Mouse (Mus musculus) ES-Bruce4 (cell line): ENCODE measurements around the gene Slc43a1. TPM values are rescaled to one million over a fixed set of nuclear protein-coding genes. Genes with fewer than 3 reads are reported as not detected.
A peak's percentile ranks its signal among the peaks of the same experiment; 100 is the strongest.

Experiments used
- H3K27ac ChIP-seq: 2 replicates; pipeline ENCODE4 v1.5.1; 2012; ENCODE audit warnings: low read length, inconsistent platforms; ENCODE audit not compliant: insufficient read depth
- H3K27me3 ChIP-seq: 2 replicates; pipeline ENCODE4 v1.6.1; 2012; ENCODE audit warnings: mild to moderate bottlenecking, low read length, inconsistent platforms; ENCODE audit not compliant: control insufficient read depth, poor library complexity, insufficient read depth, severe bottlenecking
- H3K36me3 ChIP-seq: 2 replicates; pipeline ENCODE4 v1.6.1; 2012; ENCODE audit warnings: inconsistent platforms, mild to moderate bottlenecking, low read length, moderate library complexity; ENCODE audit not compliant: control insufficient read depth, poor library complexity, insufficient read depth, severe bottlenecking
- H3K4me1 ChIP-seq: one replicate; pipeline ENCODE4 v1.8.1; 2011; ENCODE audit warnings: low read length; ENCODE audit not compliant: control insufficient read depth, insufficient read depth
- H3K4me3 ChIP-seq: 2 replicates; pipeline ENCODE4 v1.5.1; 2011; ENCODE audit warnings: low read depth, mild to moderate bottlenecking, low read length
- H3K9ac ChIP-seq: 2 replicates; pipeline ENCODE4 v1.6.1; 2012; ENCODE audit warnings: low read depth, mild to moderate bottlenecking, inconsistent platforms; ENCODE audit not compliant: poor library complexity, severe bottlenecking
- H3K9me3 ChIP-seq: replicated peaks from 2 replicates; pipeline ENCODE4 v1.6.1; 2012; ENCODE audit warnings: mild to moderate bottlenecking, low read length, inconsistent platforms; ENCODE audit not compliant: control insufficient read depth, poor library complexity, insufficient read depth, severe bottlenecking
- CTCF ChIP-seq: IDR thresholded peaks from one replicate; pipeline ENCODE4 v1.8.1; 2011; ENCODE audit warnings: low read depth, low read length
- EP300 ChIP-seq: IDR thresholded peaks from 2 replicates; pipeline ENCODE4 v1.6.1; 2011; ENCODE audit warnings: low read depth, low read length; ENCODE audit not compliant: insufficient read depth
- POLR2A ChIP-seq: IDR thresholded peaks from one replicate; pipeline ENCODE4 v1.8.1; 2011; ENCODE audit warnings: low read length; ENCODE audit not compliant: insufficient read depth
- polyA plus RNA-seq: library from polyadenylated mRNA; stranded (reverse); fragments of >200 nt; gene quantifications from 2 replicates; pipeline ENCODE4 v1.2.4, GENCODE M21; 2011; ENCODE audit warnings: low read depth; ENCODE audit not compliant: missing spikeins, insufficient read depth, insufficient read length

Gene Slc43a1
- polyA plus RNA-seq, 1 experiment: 11.5 TPM

DNA sequence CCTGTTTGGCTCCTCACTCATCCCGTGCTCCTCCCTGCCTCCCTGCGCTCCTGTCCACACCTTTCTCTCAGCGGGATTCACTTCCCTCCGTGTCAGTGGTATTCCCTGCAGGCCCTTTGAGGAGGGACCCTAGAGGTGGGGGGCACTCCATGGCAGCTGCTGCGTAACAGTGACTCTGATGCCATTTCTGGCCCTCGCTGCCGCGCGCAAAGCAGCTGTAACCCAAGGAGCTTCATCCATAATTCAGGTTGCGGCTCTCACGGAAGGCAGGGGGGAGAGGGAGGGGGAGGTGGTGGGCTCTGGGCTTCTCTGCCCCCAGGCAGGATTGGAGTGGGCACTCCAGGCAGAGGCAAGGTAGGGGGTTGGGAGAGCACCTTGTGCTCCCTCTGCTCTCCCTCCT, 44.9 kb downstream of the Slc43a1 start:
- no peak overlapping the region for H3K9ac ChIP-seq

DNA sequence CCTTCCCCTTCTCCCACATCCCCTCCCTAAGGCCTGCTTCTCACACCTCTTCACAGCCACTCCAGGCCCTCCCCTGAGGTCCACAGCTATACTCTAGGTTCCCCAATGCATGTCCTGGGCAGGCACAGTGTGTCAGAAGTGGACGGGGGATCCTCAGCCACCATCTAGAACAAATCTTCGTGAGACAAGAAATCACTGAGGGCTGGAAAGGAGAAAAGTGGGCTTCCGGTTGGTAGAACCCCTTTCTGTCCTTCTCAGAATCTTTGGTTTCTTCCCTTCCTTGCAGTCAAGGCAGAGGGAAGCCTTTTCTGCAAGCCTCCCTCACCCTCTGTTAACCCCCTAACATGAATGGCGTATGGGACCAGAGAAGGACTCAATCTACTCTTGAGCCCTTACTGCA, 45.3 kb downstream of the Slc43a1 start:
- no peak overlapping the region for H3K9ac ChIP-seq
- TF ChIP-seq EP300 (no peak), POLR2A (no peak), CTCF (no peak)
- H3K4me1 ChIP-seq: no peaks in the 10 kb centered on the region
- H3K9me3 ChIP-seq: no peaks in the 10 kb centered on the region
- no peak overlapping the region for H3K27ac ChIP-seq
- no peaks in the 10 kb centered on the region for H3K36me3 ChIP-seq
- H3K4me3 ChIP-seq: no peak overlapping the region
- peaks cover 20% of the 10 kb centered on the region for H3K27me3 ChIP-seq

More for the DNA sequence above, 44.9 kb downstream of the Slc43a1 start:
- Histone ChIP-seq H3K36me3 (no peaks in the 10 kb centered on the region), H3K4me3 (no peak overlapping the region), H3K4me1 (no peaks in the 10 kb centered on the region), H3K9me3 (no peaks in the 10 kb centered on the region), H3K27me3 (peaks cover 20% of the 10 kb centered on the region), H3K27ac (no peak overlapping the region)
- TF ChIP-seq CTCF (no peak), EP300 (no peak)

GRCm38 (mm10) chr2:84884611-84885010, 46.0 kb downstream of the Slc43a1 start:
- Histone ChIP-seq H3K4me3 (no peak overlapping the region), H3K9ac (no peak overlapping the region), H3K27ac (no peak overlapping the region), H3K36me3 (no peaks in the 10 kb centered on the region), H3K27me3 (peaks cover 20% of the 10 kb centered on the region), H3K9me3 (no peaks in the 10 kb centered on the region), H3K4me1 (no peaks in the 10 kb centered on the region)
- TF ChIP-seq POLR2A (no peak), CTCF (no peak), EP300 (no peak)

DNA sequence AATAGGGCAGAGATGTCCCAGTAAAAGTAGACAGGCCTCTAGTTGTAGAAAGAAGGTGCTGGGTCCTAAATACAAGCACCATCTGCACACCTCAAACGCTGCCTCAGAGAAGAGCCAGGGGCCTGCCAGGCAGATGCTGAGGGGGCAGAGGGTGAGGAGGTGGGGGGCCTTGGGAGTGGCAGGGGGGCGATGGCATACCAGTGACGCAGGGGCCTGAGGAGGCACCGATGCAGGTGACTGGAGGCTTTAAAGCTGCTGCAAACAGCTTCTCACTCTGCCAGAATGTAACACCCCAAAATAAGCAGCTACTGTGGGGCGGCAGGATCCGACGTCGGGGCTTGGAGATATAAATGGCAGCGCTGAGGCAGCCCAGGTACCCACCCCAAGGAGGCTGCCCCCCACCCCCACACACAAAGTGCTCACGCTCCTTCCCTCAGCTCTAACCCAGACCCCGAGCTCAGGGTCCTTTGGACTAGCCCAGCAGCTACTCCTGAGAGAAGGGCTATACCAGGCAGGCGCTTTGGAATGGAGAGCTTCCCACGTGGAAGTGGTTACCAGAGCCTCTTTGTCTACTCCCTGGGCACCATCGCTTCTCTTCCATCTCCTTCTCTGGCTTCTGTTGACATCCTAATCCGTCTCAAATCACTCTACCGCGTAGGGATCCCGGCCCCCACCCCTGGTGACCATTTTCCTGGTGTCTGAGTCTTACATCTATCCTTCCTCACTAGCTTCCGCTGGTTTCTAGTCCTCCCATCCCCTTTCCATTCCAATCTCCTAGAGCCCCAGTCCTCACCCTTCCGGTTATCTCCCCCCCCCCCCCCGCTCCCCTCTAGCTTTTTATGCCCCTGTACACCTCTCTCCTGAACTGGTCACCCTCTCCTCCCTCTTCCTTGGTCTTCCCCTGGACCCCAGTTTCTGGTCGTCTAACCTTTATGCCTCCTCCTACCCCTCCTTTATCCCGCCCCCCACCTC, 46.7 kb downstream of the Slc43a1 start:
- H3K4me1 ChIP-seq: no peaks in the 10 kb centered on the region
- no peak overlapping the region for H3K27ac ChIP-seq

GRCm38 (mm10) chr2:84886234-84886731, 47.6 kb downstream of the Slc43a1 start, which contains the start of gene Rtn4rl2:
TSS of gene Rtn4rl2 (minus strand) at chr2:84886710.
- Histone ChIP-seq H3K9me3 (no peaks in the 10 kb centered on the region), H3K27me3 (peaks cover 19% of the 10 kb centered on the region), H3K36me3 (no peaks in the 10 kb centered on the region), H3K9ac (peak within 1 kb of the TSS; percentile 32), H3K4me1 (no peaks in the 10 kb centered on the region), H3K27ac (no peak within 1 kb of the TSS), H3K4me3 (peak within 1 kb of the TSS; percentile 64)
- TF ChIP-seq CTCF (no peak), EP300 (no peak), POLR2A (no peak)

More for the DNA sequence above, 46.7 kb downstream of the Slc43a1 start:
- peaks cover 20% of the 10 kb centered on the region for H3K27me3 ChIP-seq
- no peaks in the 10 kb centered on the region for H3K36me3 ChIP-seq
- no peak overlapping the region for H3K9ac ChIP-seq
- TF ChIP-seq POLR2A (no peak), CTCF (no peak), EP300 (no peak)
- no peaks in the 10 kb centered on the region for H3K9me3 ChIP-seq
- H3K4me3 ChIP-seq: peak overlapping the region; percentile 15; the same call in 1 of the 2 replicates

DNA sequence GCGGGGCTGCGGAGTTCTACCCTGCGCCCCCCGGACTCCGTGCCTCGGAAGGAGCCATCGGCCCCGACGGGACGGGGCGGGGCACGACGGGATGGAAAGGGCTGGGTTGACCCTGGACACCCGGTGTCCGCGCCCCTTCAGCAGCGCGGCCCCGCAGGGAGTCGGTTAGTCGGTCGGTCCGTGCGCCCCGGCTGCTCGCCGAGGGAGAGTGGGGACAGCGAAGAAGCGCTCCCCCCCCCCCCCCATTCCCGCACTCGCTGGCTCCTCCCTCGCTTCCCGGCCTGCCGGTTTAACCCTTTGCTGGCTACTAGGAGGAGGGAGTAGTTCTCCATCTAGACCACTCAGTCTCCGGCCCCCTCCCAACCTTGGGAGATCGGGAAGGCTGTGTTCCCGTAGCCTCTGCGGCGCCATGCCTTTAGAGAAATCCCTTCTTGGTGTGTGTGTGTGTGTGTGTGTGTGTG, 48.2 kb downstream of the Slc43a1 start:
- H3K9me3 ChIP-seq: no peaks in the 10 kb centered on the region
- H3K4me3 ChIP-seq: peak overlapping the region; percentile 64
- H3K27me3 ChIP-seq: peaks cover 19% of the 10 kb centered on the region
- TF ChIP-seq CTCF (no peak), EP300 (no peak)
- H3K4me1 ChIP-seq: no peaks in the 10 kb centered on the region
- no peaks in the 10 kb centered on the region for H3K36me3 ChIP-seq
- H3K9ac ChIP-seq: peak overlapping the region; percentile 32
- H3K27ac ChIP-seq: no peak overlapping the region
